In genomic region chr4:100819238-100819637, GRCm38 (mm10) we compare ENCODE assay signal across 22 mouse cellular contexts. TPM values are rescaled to one million over a fixed set of nuclear protein-coding genes. Genes with fewer than 3 reads are reported as not detected.
DNase-seq lines count a peak whose midpoint lies in the region; ATAC-seq lines count a peak whose summit lies in the region.
"Had no signal": no experiment of that assay in that cellular context is flagged by ENCODE, and none has a peak within 500 bp of the region (broad histone marks: within the 10 kb centered on the region; RNA-seq: fewer than 3 reads in every experiment).

No protein-coding gene starts in this region.

- H3K9ac ChIP-seq in forebrain, embryonic 11.5 days (ENCODE audit: low read length): no peak overlapping the region
- no peak overlapping the region for H3K9ac ChIP-seq in kidney, embryonic 16.5 days (replicated peaks; ENCODE audit: low read length)
- H3K9ac ChIP-seq in hindbrain, embryonic 14.5 days: no peak overlapping the region
- H3K9ac ChIP-seq in midbrain, embryonic 16.5 days (ENCODE audit: low read depth, low read length): no peak overlapping the region
- H3K9ac ChIP-seq: embryonic facial prominence, embryonic 15.5 days; hindbrain, embryonic 15.5 days; liver, embryonic 12.5 days; lung, embryonic 14.5 days had no signal

- no peak for DNase-seq in forebrain, embryonic 11.5 days (ENCODE audit: low spot score)
- DNase-seq in forebrain, embryonic 10.5 days (ENCODE audit: extremely low spot score, low spot score): no peak
- DNase-seq in kidney, adult 8-10 months: no peak
- DNase-seq in hindbrain, embryonic 14.5 days (ENCODE audit: low spot score): no peak
- DNase-seq: adrenal gland, postnatal 14 days; cerebellum, postnatal 10 days; gastrocnemius, postnatal 25 days; kidney, adult 18-20 months; kidney, postnatal 25 days; left cerebral cortex, postnatal 4 days; lung, embryonic 14.5 days; lung, postnatal 4 days; right cerebral cortex, postnatal 4 days had no signal

- 0 out of 2 replicates have a peak, but pooled peaks have one; percentile 30 for ATAC-seq in forebrain, embryonic 11.5 days (replicated peaks; ENCODE audit: low FRiP score)
- ATAC-seq in kidney, embryonic 16.5 days (ENCODE audit: low FRiP score, low TSS enrichment): peak; percentile 39; the same call in 1 of the 2 replicates
- peak; percentile 53; the same call in 1 of the 2 replicates for ATAC-seq in hindbrain, embryonic 14.5 days (ENCODE audit: low FRiP score)
- peak; percentile 41; the same call in 1 of the 2 replicates for ATAC-seq in midbrain, embryonic 16.5 days
- no peak for ATAC-seq in megakaryocyte progenitor cell, adult 5-6 weeks (replicated peaks; ENCODE audit: poor library complexity)
- ATAC-seq: CD4-positive, CD25-positive, alpha-beta regulatory T cell, adult 4 months; liver, embryonic 12.5 days; Patski had no signal

- H3K27me3 ChIP-seq in forebrain, embryonic 11.5 days (ENCODE audit: control insufficient read depth, insufficient read depth, low read length): no peaks in the 10 kb centered on the region; the same call in 1 of the 2 replicates
- H3K27me3 ChIP-seq in forebrain, embryonic 10.5 days (ENCODE audit: poor library complexity, severe bottlenecking): peaks cover 8% of the 10 kb centered on the region; the same call in 1 of the 2 replicates
- H3K27me3 ChIP-seq in kidney, embryonic 16.5 days (ENCODE audit: insufficient read depth, low read length): no peaks in the 10 kb centered on the region
- H3K27me3 ChIP-seq in hindbrain, embryonic 14.5 days (ENCODE audit: control insufficient read depth, insufficient read depth, low read length): no peaks in the 10 kb centered on the region
- H3K27me3 ChIP-seq in midbrain, embryonic 16.5 days (ENCODE audit: control insufficient read depth, insufficient read depth, low read depth, low read length): no peaks in the 10 kb centered on the region
- H3K27me3 ChIP-seq: embryonic facial prominence, embryonic 15.5 days; hindbrain, embryonic 15.5 days; liver, embryonic 12.5 days; Patski had no signal

- no peaks in the 10 kb centered on the region for H3K9me3 ChIP-seq in forebrain, embryonic 11.5 days (ENCODE audit: control insufficient read depth, low read length)
- H3K9me3 ChIP-seq in forebrain, embryonic 10.5 days: no peaks in the 10 kb centered on the region
- no peaks in the 10 kb centered on the region for H3K9me3 ChIP-seq in kidney, embryonic 16.5 days (ENCODE audit: low read length)
- H3K9me3 ChIP-seq in hindbrain, embryonic 14.5 days (ENCODE audit: control insufficient read depth, low read length): no peaks in the 10 kb centered on the region
- no peaks in the 10 kb centered on the region for H3K9me3 ChIP-seq in midbrain, embryonic 16.5 days (replicated peaks; ENCODE audit: control insufficient read depth, low read length, poor library complexity, severe bottlenecking)
- H3K9me3 ChIP-seq: embryonic facial prominence, embryonic 15.5 days; hindbrain, embryonic 15.5 days; liver, embryonic 12.5 days had no signal

- H3K4me1 ChIP-seq in forebrain, embryonic 11.5 days (replicated peaks; ENCODE audit: control insufficient read depth, insufficient read depth, low read length): no peaks in the 10 kb centered on the region
- peaks cover 7% of the 10 kb centered on the region; the same call in 1 of the 2 replicates for H3K4me1 ChIP-seq in forebrain, embryonic 10.5 days
- peaks cover 5% of the 10 kb centered on the region for H3K4me1 ChIP-seq in kidney, embryonic 16.5 days (ENCODE audit: insufficient read depth, low read length)
- H3K4me1 ChIP-seq in hindbrain, embryonic 14.5 days (replicated peaks; ENCODE audit: control insufficient read depth, insufficient read depth, low read length): no peaks in the 10 kb centered on the region
- H3K4me1 ChIP-seq in midbrain, embryonic 16.5 days (ENCODE audit: control insufficient read depth, insufficient read depth, low read length): peaks cover 10% of the 10 kb centered on the region; the same call in 1 of the 2 replicates

- WGBS in forebrain, embryonic 11.5 days: 93% methylated on average over 3 of the region's 3 CpGs
- WGBS in forebrain, embryonic 10.5 days: 93% methylated on average over 3 of the region's 3 CpGs
- WGBS in kidney, embryonic 16.5 days: 90% methylated on average over 3 of the region's 3 CpGs
- 90% methylated on average over 3 of the region's 3 CpGs for WGBS in hindbrain, embryonic 14.5 days
- 94% methylated on average over 3 of the region's 3 CpGs for WGBS in midbrain, embryonic 16.5 days

- H3K36me3 ChIP-seq in forebrain, embryonic 11.5 days (ENCODE audit: control insufficient read depth, insufficient read depth, low read length): no peaks in the 10 kb centered on the region; the same call in 1 of the 2 replicates
- H3K36me3 ChIP-seq in forebrain, embryonic 10.5 days (replicated peaks): peaks cover 20% of the 10 kb centered on the region
- no peaks in the 10 kb centered on the region for H3K36me3 ChIP-seq in kidney, embryonic 16.5 days (ENCODE audit: insufficient read depth, low read length)
- no peaks in the 10 kb centered on the region for H3K36me3 ChIP-seq in hindbrain, embryonic 14.5 days (replicated peaks; ENCODE audit: control insufficient read depth, insufficient read depth)
- no peaks in the 10 kb centered on the region for H3K36me3 ChIP-seq in midbrain, embryonic 16.5 days (ENCODE audit: control insufficient read depth, insufficient read depth, low read length)
- H3K36me3 ChIP-seq: embryonic facial prominence, embryonic 15.5 days; hindbrain, embryonic 15.5 days; liver, embryonic 12.5 days had no signal

- no peak overlapping the region for H3K4me3 ChIP-seq in forebrain, embryonic 11.5 days (ENCODE audit: low read depth, low read length)
- H3K4me3 ChIP-seq in forebrain, embryonic 10.5 days: no peak overlapping the region
- H3K4me3 ChIP-seq in kidney, embryonic 16.5 days (ENCODE audit: low read length): no peak overlapping the region
- no peak overlapping the region for H3K4me3 ChIP-seq in hindbrain, embryonic 14.5 days (replicated peaks; ENCODE audit: low read length)
- no peak overlapping the region for H3K4me3 ChIP-seq in midbrain, embryonic 16.5 days (ENCODE audit: low read depth, low read length)
- H3K4me3 ChIP-seq: embryonic facial prominence, embryonic 15.5 days; hindbrain, embryonic 15.5 days; left cerebral cortex, adult 2 months; liver, embryonic 12.5 days had no signal

- H3K4me2 ChIP-seq in forebrain, embryonic 11.5 days (ENCODE audit: low read depth, low read length, severe bottlenecking): no peak overlapping the region
- H3K4me2 ChIP-seq in kidney, embryonic 16.5 days (replicated peaks; ENCODE audit: low read depth, low read length): no peak overlapping the region
- H3K4me2 ChIP-seq in hindbrain, embryonic 14.5 days (replicated peaks): no peak overlapping the region
- no peak overlapping the region for H3K4me2 ChIP-seq in midbrain, embryonic 16.5 days (ENCODE audit: low read length)
- H3K4me2 ChIP-seq: embryonic facial prominence, embryonic 15.5 days; hindbrain, embryonic 15.5 days; liver, embryonic 12.5 days; lung, embryonic 14.5 days had no signal

- no peak overlapping the region for H3K27ac ChIP-seq in forebrain, embryonic 11.5 days (ENCODE audit: low read depth, low read length)
- no peak overlapping the region for H3K27ac ChIP-seq in forebrain, embryonic 10.5 days
- no peak overlapping the region for H3K27ac ChIP-seq in kidney, embryonic 16.5 days (ENCODE audit: low read length)
- no peak overlapping the region for H3K27ac ChIP-seq in hindbrain, embryonic 14.5 days
- H3K27ac ChIP-seq in midbrain, embryonic 16.5 days (ENCODE audit: low read length): no peak overlapping the region
- H3K27ac ChIP-seq: embryonic facial prominence, embryonic 15.5 days; hindbrain, embryonic 15.5 days; left cerebral cortex, adult 2 months; liver, embryonic 12.5 days had no signal

RNA-seq across cellular contexts. Expression of gene Cachd1, which starts 42.8 kb away (rescaled TPM):
- 45.3 and 50.2 TPM in 2 replicates for polyA plus RNA-seq in forebrain, embryonic 11.5 days (2014; fragmentation: Nextera tagmentation; extraction: Ambion mirVana)
- 25.5 and 26.8 TPM in 2 replicates for polyA plus RNA-seq in forebrain, embryonic 10.5 days (2016; fragmentation: Nextera tagmentation; extraction: Ambion mirVana)
- polyA plus RNA-seq in kidney, embryonic 16.5 days (2015; fragmentation: Nextera tagmentation; extraction: Ambion mirVana): 12.0 and 17.9 TPM in 2 replicates
- polyA plus RNA-seq in hindbrain, embryonic 14.5 days (2014; fragmentation: Nextera tagmentation; extraction: Ambion mirVana): 21.6 and 28.5 TPM in 2 replicates
- polyA plus RNA-seq in midbrain, embryonic 16.5 days (2015; fragmentation: Nextera tagmentation; extraction: Ambion mirVana): 30.8 and 31.1 TPM in 2 replicates
- total RNA-seq in megakaryocyte progenitor cell, adult 5-6 weeks (2015): 1.1 and 4.2 TPM in 2 replicates
- total RNA-seq in megakaryocyte progenitor cell, adult 5-6 weeks (2017): 0.08 and 6.4 TPM in 2 replicates
- polyA plus RNA-seq: CD4-positive, CD25-positive, alpha-beta regulatory T cell, adult 4 months had no signal
